Mouse (Mus musculus) left cerebral cortex, adult 8-10 months (tissue): ENCODE data around the gene Agr2. TPM values are rescaled to one million over a fixed set of nuclear protein-coding genes. Genes with fewer than 3 reads are reported as not detected.
A peak's percentile ranks its signal among the peaks of the same experiment; 100 is the strongest.

Experiments
- DNase-seq, 2 experiments: peaks; one replicate each; pipeline ENCODE4 v3.0.0; 2022; ENCODE audit warnings: low spot score in 2 of 2
- total RNA-seq, 4 experiments: library from RNA; stranded (reverse); gene quantifications; 2 replicates each; pipeline ENCODE4 v1.2.4; 2022

The Agr2 gene
- total RNA-seq, 4 experiments from 2014 or later: not detected

- DNase-seq: no peak
Measured at GRCm38 (mm10) chr12:36026126-36026525, 33.4 kb downstream of the Agr2 start.

- DNase-seq: no peak
Measured at GRCm38 (mm10) chr12:36027171-36027570, 34.5 kb downstream of the Agr2 start.

DNA sequence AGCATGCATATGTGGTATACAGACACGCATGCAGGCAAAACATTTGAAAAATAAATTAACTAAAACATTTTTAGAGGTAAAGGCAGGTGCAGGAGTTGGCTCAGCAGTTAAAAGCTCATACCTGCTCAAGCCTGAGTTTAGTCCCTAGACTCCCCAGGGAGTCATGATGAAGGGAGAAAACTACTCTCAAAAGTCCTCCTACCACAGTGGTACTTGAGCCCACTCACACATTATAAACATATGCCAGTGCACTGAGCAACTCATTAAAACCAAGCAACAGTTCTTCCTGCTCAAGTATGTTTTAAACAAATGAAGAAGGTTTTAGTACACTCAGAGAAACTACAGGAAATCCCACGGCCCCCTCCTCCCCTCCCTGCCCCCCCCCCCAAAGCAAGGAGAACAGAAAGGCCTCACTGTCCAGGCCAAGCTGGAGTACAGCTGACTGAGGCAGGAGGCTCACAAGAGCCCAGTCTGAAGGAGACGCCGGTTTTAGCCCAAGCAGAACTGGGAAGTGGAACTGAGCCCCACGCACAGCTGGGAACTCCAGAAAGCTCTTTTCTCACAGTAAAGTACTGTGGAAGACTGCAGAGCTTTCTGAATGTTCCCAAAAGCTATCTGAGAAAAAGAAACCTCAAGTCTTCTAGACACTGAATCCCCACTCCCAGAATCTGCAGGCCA, 36.4 kb downstream of the Agr2 start:
- no peak for DNase-seq

DNA sequence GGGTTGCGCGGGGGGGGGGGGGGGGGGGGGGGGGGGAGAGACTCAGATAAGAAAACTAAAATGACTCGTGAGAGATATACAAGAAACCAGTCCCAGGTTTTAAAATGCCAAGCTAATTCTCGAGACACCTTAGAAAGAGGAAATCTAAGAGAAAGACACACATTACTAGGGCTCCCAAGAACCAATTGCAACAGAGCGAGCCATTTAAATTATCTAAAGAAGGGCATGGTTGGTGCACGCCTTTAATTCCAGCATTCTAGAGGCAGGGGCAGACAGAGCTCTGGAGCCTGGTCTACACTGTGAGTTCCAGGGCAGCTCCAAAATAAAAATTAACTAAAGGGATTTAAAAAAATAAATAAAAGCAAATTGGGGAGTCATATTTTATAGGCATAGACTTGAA, 37.0 kb downstream of the Agr2 start:
- no peak for DNase-seq

DNA sequence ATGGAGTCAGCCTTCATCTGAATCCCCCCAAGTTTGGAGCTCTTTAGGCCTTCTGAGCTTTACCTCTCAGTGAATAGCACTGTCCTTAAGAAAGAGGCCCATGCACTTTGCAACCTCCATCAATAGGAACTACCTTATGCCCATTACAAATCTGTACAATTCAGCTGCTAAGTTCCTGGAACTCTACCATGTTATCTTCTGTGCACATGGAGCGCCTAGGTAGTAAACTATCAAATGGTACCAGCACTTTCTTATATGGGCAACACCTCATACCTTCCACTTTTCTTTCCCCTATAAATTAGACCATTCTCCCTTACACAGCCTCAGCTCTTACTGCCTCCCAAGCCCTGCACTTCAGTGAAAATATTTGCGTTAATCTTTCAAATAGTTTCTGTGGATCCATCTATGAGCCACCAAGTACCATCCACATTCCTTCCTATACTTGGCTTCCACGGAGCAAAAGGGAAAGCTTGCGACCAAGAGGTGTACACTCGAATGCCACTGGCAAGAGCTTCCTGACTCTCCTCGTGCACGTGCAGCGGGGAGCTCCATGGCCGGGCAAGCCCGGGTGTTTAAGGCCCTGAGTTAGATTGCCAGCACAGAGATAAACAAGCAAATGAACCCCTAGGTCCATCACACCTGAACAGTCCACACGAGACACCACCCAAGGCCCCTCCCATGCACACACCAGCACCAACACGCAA, 38.1 kb downstream of the Agr2 start:
- no peak for DNase-seq

GRCm38 (mm10) chr12:36032419-36032818, 39.7 kb downstream of the Agr2 start:
- DNase-seq: no peak

DNA sequence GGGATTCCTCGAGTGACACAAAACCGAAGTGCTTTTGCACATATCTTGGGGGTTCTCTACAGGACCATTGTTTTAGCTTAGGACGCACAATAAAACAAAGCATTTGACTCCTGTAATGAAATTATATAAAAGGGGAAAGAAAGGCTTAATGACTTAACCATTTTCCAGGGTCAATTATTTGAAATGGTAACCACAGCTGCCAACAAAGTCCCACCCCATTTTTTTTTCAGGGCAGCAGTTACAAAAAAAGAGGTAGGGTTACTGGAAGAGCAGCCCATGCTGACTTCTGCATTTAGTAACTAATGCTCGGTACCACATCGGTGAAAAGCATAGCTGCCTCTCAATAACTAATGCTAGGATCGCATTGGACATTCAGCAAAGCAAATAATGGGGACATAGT, 42.8 kb downstream of the Agr2 start:
- DNase-seq: no peak

GRCm38 (mm10) chr12:36036121-36036520, 43.4 kb downstream of the Agr2 start:
- DNase-seq: no peak

GRCm38 (mm10) chr12:36036776-36037175, 44.1 kb downstream of the Agr2 start:
- no peak for DNase-seq

DNA sequence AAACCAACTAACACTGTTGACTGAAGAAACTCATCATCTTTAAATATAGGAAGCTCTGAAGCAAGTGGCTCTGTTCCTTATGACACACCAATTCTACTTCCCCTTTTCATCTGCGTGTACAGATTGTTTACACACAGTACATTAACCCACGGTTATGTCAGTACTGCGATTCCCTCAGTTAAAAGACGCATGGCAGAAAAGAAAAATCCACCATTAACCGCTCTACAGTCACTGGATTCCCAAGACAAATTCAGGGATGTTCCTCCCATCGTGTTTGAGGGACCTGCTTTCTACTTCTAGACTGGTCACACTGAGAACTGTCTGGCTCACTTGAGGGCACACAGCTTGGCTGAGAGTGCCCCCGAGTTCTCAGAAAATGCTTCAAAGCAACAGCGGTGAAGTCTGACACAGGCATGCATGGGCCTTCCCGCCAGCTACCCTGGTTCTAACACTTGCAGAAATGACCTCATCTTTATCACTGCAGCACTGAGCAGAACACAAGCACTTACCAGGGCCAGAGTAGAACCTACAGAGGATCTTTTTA, 46.9 kb downstream of the Agr2 start:
- no peak for DNase-seq

DNA sequence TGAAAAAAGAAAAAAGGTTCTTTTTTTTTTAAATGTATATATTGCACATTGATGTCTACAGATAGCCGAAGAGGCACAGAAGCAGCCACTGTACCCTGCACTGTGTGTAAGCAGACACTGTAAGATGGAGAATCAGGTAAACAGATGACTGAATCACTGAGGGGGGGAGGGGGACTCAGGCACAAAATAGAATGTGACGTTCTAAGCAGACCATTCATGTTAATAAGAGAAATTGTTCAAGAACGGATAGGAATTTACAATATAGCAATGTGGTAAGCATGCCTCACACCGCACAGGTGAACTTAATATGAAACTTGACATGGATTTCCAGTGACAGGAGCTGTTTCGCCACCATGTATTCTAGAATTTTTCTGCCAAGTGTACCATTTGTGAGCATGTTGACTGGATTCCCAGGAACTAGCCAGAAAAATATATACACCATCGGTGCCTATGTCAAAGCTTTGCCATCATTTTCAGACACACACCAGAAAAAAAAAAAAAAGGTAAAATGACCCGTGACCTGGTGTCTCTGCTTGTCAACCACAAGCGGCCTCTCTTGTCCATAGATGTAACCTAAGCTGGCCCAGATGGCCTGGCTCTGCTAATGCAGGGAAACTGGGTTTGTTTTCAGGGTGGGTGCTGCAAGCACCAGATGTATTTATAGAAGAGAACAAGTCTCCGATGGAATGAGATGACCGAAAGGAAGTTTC, 48.0 kb downstream of the Agr2 start:
- no peak for DNase-seq

- no peak for DNase-seq
Measured at GRCm38 (mm10) chr12:36041281-36041589, 48.5 kb downstream of the Agr2 start.

DNA sequence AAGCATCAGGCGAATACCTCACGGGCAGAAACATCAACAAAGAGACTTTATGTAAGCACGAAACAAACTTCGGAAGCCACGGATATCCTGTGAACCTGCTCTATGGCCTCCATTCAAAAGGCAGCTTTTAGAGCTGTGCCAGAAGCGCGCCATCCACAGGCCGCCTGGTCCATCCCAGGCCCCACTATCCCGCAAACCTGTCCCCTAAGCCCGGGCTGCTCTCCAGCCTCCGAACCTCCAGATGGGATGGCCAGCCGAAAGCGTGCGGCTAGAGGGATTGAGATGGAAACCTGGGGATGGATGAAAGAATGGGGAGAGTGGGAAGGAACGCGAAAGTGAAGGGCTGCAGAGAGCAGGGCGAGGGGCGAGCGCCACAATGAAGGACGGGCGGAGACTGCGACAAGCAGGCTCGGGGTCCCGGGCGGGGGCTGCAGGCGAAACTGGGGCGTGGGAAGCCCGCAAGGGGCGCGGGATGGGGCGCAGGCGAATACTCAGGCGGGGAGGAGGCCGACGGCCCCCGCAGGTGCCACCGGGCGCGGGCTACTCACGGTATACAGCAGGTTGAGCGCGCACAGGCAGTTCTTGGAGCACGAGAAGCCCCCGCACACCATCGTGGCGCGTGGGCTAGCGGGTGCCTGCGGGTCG, 49.1 kb downstream of the Agr2 start:
- peak; percentile 32 to 34 for DNase-seq

GRCm38 (mm10) chr12:36042348-36042778, 49.7 kb downstream of the Agr2 start, which contains the start of gene Tspan13:
Gene Tspan13, minus strand, starts transcription at chr12:36042500.
- DNase-seq: peak; percentile 81 to 89

GRCm38 (mm10) chr12:36044691-36045090, 52.0 kb downstream of the Agr2 start:
- no peak for DNase-seq

DNA sequence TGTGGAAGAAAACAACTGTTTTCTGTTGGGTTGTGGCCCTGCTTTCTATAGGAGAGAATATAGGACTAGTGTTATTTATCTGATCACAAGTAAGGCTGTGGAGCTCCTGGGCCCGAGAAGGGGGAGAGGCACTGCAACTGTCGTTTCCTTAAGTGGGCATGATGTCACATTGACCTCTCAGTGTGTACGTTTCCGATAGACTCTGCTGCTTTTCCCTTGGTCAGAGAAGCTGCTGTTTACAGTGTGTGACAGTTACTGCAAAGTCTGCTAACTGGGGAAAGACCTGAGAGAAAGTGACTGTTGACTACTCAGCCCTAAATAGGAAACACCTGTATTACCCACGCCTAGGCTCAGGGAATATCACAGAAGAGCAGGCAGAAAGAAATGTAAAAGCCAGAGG, 53.5 kb downstream of the Agr2 start:
- no peak for DNase-seq

- DNase-seq: no peak
Measured at GRCm38 (mm10) chr12:36047593-36047992, 54.9 kb downstream of the Agr2 start.

- DNase-seq: no peak
Measured at GRCm38 (mm10) chr12:36050276-36050675, 57.6 kb downstream of the Agr2 start.
